Mouse (Mus musculus) neural tube, embryonic 11.5 days (tissue): Measurements from ENCODE around the gene A530032D15Rik. TPM values are rescaled to one million over a fixed set of nuclear protein-coding genes. Genes with fewer than 3 reads are reported as not detected.
"Not testable (repeated sequence)": the region's sequence is repeated elsewhere in the genome, so short reads cannot be mapped to it uniquely, and the experiment has no call there.

Source experiments
- ATAC-seq: fragments of 200-750 bp; cut with Nextera tagmentation; 2 replicates; pipeline ENCODE4 v1.8.0; 2017; ENCODE audit warnings: moderate number of reproducible peaks, mild to moderate bottlenecking, moderate TSS enrichment, moderate library complexity; ENCODE audit not compliant: insufficient read depth, low FRiP score, low TSS enrichment
- DNase-seq: peaks from one replicate; pipeline ENCODE4 v3.0.0-alpha.2; 2015; ENCODE audit warnings: low spot score
- H3K27ac ChIP-seq: fragments of 300-500 bp; sonication (generic); 2 replicates; pipeline ENCODE4 v1.5.1; 2014; ENCODE audit warnings: low read depth, mild to moderate bottlenecking, low read length
- H3K27me3 ChIP-seq: fragments of 300-500 bp; sonication (generic); 2 replicates; pipeline ENCODE4 v1.6.1; 2014; ENCODE audit warnings: mild to moderate bottlenecking, low read length, mixed read lengths; ENCODE audit not compliant: control insufficient read depth, insufficient read depth
- H3K36me3 ChIP-seq: fragments of 300-500 bp; sonication (generic); 2 replicates; pipeline ENCODE4 v1.6.1; 2014; ENCODE audit warnings: mild to moderate bottlenecking, low read length, moderate library complexity, mixed read lengths; ENCODE audit not compliant: control insufficient read depth, insufficient read depth
- H3K4me1 ChIP-seq: fragments of 300-500 bp; sonication (generic); 2 replicates; pipeline ENCODE4 v1.6.1; 2014; ENCODE audit warnings: low read length, mixed read lengths; ENCODE audit not compliant: control insufficient read depth, insufficient read depth
- H3K4me2 ChIP-seq: fragments of 300-500 bp; sonication (generic); 2 replicates; pipeline ENCODE4 v1.6.1; 2014; ENCODE audit warnings: low read depth, mild to moderate bottlenecking, moderate library complexity
- H3K4me3 ChIP-seq: fragments of 300-500 bp; sonication (generic); 2 replicates; pipeline ENCODE4 v1.5.1; 2014; ENCODE audit warnings: low read depth, low read length
- H3K9ac ChIP-seq: fragments of 300-500 bp; sonication (generic); 2 replicates; pipeline ENCODE4 v1.6.1; 2014; ENCODE audit warnings: mild to moderate bottlenecking, low read length
- H3K9me3 ChIP-seq: fragments of 300-500 bp; sonication (generic); 2 replicates; pipeline ENCODE4 v1.6.1; 2016; ENCODE audit warnings: low read length; ENCODE audit not compliant: control insufficient read depth
- WGBS: fragments of 180-500 bp; shearing (Covaris S2); extraction: QIAGEN DNeasy Blood & Tissue Kit; methylation state at CpG from one replicate; pipeline ENCODE4 v1.1.7; 2014; 5-methylcytosine and 5-hydroxymethylcytosine counted together
- polyA plus RNA-seq: library from polyadenylated mRNA; unstranded; fragments of >200 nt; fragmentation: Nextera tagmentation; extraction: Ambion mirVana; gene quantifications from 2 replicates; pipeline ENCODE4 v1.2.1, GENCODE M21; 2014

Gene A530032D15Rik
- polyA plus RNA-seq, 1 experiment from 2014 or later: not detected

GRCm38 (mm10) chr1:85092169-85092568 is 17.5 kb downstream of the A530032D15Rik start:
- WGBS: 63% methylated on average over 1 of the region's 3 CpGs
- not testable (repeated sequence) for H3K4me3 ChIP-seq, H3K27ac ChIP-seq, H3K36me3 ChIP-seq, H3K9ac ChIP-seq, DNase-seq, ATAC-seq, H3K4me2 ChIP-seq, H3K27me3 ChIP-seq, H3K9me3 ChIP-seq, H3K4me1 ChIP-seq

- ATAC-seq: not testable (repeated sequence)
Observed at GRCm38 (mm10) chr1:85086211-85086610, 23.4 kb downstream of the A530032D15Rik start.

GRCm38 (mm10) chr1:85084803-85085202 is 24.9 kb downstream of the A530032D15Rik start:
- DNase-seq, H3K27ac ChIP-seq, H3K9me3 ChIP-seq, H3K9ac ChIP-seq, H3K4me1 ChIP-seq, H3K27me3 ChIP-seq, ATAC-seq, H3K4me3 ChIP-seq, H3K36me3 ChIP-seq, H3K4me2 ChIP-seq: not testable (repeated sequence)
- WGBS: 72% methylated on average over 3 of the region's 3 CpGs

More at GRCm38 (mm10) chr1:85086211-85086610, 23.4 kb downstream of the A530032D15Rik start:
- H3K4me2 ChIP-seq, H3K9me3 ChIP-seq, H3K4me1 ChIP-seq, H3K36me3 ChIP-seq, H3K9ac ChIP-seq, DNase-seq, H3K27me3 ChIP-seq, H3K4me3 ChIP-seq, H3K27ac ChIP-seq: not testable (repeated sequence)
- WGBS: 100% methylated on average over 1 of the region's 1 CpGs

- 68% methylated on average over 3 of the region's 3 CpGs for WGBS
- H3K9me3 ChIP-seq, DNase-seq, H3K27me3 ChIP-seq, H3K4me2 ChIP-seq, ATAC-seq, H3K4me1 ChIP-seq, H3K9ac ChIP-seq, H3K36me3 ChIP-seq, H3K27ac ChIP-seq, H3K4me3 ChIP-seq: not testable (repeated sequence)
Observed at GRCm38 (mm10) chr1:85073099-85073498, 36.6 kb downstream of the A530032D15Rik start.

- not testable (repeated sequence) for ATAC-seq, H3K4me1 ChIP-seq, H3K9ac ChIP-seq, H3K4me3 ChIP-seq, H3K36me3 ChIP-seq, H3K4me2 ChIP-seq, H3K9me3 ChIP-seq, H3K27me3 ChIP-seq, DNase-seq, H3K27ac ChIP-seq
- WGBS: 76% methylated on average over 3 of the region's 3 CpGs
Observed at GRCm38 (mm10) chr1:85071690-85072089, 38.0 kb downstream of the A530032D15Rik start.

GRCm38 (mm10) chr1:85035801-85036200 is 73.9 kb downstream of the A530032D15Rik start:
- not testable (repeated sequence) for H3K4me3 ChIP-seq, ATAC-seq

GRCm38 (mm10) chr1:85034394-85034793 is 75.3 kb downstream of the A530032D15Rik start:
- not testable (repeated sequence) for ATAC-seq, DNase-seq

More at GRCm38 (mm10) chr1:85035801-85036200, 73.9 kb downstream of the A530032D15Rik start:
- not testable (repeated sequence) for H3K4me1 ChIP-seq, H3K27me3 ChIP-seq, H3K36me3 ChIP-seq, H3K9ac ChIP-seq, DNase-seq, H3K4me2 ChIP-seq, H3K9me3 ChIP-seq, H3K27ac ChIP-seq
- 82% methylated on average over 4 of the region's 6 CpGs for WGBS

GRCm38 (mm10) chr1:85033616-85034015 is 76.0 kb downstream of the A530032D15Rik start:
- WGBS: 96% methylated on average over 5 of the region's 6 CpGs
- H3K9me3 ChIP-seq, DNase-seq: not testable (repeated sequence)

More at GRCm38 (mm10) chr1:85034394-85034793, 75.3 kb downstream of the A530032D15Rik start:
- 90% methylated on average over 3 of the region's 4 CpGs for WGBS
- H3K9me3 ChIP-seq, H3K4me2 ChIP-seq, H3K36me3 ChIP-seq, H3K27ac ChIP-seq, H3K4me1 ChIP-seq, H3K9ac ChIP-seq, H3K27me3 ChIP-seq, H3K4me3 ChIP-seq: not testable (repeated sequence)

More at GRCm38 (mm10) chr1:85033616-85034015, 76.0 kb downstream of the A530032D15Rik start:
- not testable (repeated sequence) for H3K27me3 ChIP-seq, H3K9ac ChIP-seq, ATAC-seq, H3K4me1 ChIP-seq, H3K27ac ChIP-seq, H3K4me2 ChIP-seq, H3K36me3 ChIP-seq, H3K4me3 ChIP-seq
